Mouse (Mus musculus) cerebellum, postnatal 25 days (tissue): ENCODE measurements at regions not wholly inside any gene's neighbourhood (a gene's known extent, or its start where the extent isn't known, plus 50 kb on each side); places are given as distances from the start of the nearest gene placed in this dataset.
"Not testable (repeated sequence)": the region's sequence is repeated elsewhere in the genome, so short reads cannot be mapped to it uniquely, and the experiment has no call there.

ENCODE experiments used
- DNase-seq, 2 experiments: peaks; one replicate each; pipeline ENCODE4 v3.0.0; 2021; ENCODE audit warnings: mixed read lengths in 2 of 2

DNA sequence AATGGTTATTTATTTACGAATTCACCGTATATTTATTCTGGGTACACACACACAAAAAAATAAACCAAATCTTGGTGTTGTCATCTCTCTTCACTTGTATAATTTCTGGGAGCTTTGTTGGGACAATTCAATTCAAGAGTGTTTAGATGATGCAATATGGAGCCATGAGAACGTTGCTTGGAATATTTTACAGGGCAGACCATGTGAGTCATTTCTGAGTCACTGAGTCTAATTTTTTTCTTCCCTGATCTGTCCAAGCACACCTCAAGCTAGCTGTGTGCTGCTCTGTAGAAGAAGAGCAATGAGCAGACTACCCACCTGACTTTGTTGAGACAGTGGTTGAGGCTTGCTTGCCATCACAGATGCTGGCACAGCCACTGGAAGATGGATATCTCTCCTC is 410.8 kb downstream of the Med10 start:
- no peak for DNase-seq

GRCm38 (mm10) chr13:70213622-70214021 is 411.4 kb downstream of the Med10 start:
- DNase-seq = no peak

DNA sequence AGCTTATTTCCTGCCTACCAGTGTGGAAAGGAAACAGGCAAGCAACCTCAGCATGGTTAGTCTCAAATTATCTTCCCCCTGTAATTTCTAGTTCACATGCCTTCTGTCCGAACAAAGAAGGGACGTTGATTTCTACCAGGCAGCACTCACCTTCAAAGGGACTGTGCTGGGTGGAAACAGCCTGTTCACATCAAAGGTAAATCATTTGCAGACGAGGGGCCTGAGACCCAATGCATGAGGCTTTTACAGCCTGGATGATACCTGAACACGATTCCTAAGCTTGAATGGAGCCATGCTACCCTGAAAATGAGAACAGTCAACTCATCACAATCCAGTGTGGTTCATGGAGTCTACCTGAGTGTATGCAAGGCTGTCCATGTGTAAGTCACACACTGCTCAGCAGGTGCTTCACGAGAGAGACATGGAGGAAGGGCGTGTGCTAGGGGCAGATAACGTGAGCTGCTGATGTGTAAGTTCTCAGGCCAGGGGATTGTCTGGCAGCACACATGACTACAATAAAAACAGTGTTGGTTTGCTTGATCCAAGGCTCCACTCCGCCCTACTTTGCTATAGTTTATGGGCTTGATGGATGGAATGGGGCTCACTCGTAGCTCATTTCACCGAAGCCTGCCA is 411.9 kb downstream of the Med10 start:
- no peak for DNase-seq

GRCm38 (mm10) chr13:70216134-70216533 is 413.9 kb downstream of the Med10 start:
- no peak for DNase-seq

- no peak for DNase-seq
Measured at GRCm38 (mm10) chr13:70217429-70218133, 415.4 kb downstream of the Med10 start.

DNA sequence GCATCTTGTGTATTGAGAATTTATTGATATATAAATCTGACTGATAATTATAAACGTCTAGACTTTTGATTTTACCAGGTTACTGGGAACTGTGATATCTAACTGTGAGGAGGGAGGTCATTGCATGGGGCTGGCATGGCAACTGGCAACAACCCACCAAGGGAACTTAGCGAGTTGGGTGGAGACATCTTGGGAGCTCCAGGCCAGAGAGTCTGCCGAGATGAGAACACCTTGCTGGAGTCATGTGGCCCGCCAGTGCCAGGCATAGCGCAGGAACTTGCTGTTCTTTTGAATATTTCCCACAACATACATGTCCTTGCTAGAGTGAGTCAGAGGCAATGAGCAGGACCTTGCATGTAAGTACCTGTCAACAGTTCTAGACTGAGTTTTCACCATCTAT is 413.9 kb downstream of the Ice1 start:
- DNase-seq = no peak

- no peak for DNase-seq
Measured at GRCm38 (mm10) chr13:70227167-70227566, 410.3 kb downstream of the Ice1 start.

DNA sequence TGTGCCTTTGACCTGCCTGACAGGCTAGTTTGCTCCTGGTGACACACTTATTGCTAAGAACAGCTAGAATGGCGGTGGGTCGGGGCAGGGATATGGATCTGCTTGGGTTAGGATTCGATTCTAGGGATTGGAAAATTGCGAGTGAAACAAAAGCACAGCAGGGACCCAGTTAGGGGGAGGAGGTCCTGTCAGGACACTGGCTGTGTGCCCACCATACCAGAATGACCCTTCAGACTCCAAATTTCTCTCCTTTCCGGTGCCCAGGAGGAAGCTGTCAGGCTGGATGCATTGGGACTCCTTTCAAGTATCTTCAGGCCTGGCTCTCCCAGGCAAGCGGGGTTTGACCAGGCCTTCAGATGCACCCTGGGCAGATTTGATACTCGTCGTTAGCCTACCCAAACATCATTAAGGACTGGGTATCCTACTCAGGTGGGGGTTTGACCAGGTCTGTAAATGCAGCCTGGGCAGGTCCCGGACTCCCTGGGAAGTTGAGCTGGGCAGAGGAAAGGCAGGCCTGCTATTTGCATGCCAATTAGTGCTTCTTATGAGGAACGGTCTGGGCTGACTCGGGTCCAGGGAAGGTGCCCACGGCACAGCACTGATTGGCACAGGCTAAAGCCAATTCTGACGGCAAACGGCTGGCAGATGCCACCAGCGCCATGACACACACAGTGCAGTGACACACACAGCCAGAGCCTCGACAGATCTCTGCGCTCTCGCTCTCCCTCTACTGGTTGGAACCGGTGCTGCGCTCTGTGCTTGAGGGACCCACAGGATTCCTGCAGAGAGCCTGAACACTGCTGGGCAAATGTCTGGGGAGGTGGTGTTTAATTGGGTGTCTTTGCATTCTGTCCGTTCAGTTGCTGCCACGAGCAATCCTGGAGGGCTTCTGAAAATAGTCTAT is 403.3 kb downstream of the Ice1 start:
- peak; percentile 92 to 94 for DNase-seq

DNA sequence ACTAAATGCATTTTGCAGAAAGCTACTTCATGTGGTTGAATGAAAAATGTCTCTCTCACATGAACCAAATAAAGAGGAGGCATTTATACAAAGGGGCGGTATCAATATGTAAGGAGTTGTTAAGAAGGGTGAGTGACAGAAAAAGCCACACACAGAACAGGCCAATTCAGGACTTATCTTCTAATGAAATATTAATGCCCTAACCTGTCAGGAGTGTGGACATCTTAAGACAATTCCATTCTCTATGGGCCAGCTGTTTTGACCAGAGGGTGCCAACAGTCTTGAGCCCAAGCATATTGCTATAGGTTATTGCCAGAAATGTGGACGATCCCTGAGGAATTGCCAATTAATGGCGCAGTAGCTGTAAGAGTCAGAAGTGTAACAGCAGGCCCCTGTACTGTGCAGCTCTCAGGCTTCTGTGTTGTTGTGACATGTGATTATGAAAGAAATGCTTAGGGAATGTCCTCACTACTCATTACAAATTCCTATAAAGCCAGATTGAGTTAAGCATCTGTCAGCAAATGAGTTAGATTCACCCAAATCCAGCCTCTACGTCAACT is 393.8 kb downstream of the Ice1 start:
- no peak for DNase-seq

GRCm38 (mm10) chr13:70260003-70260496 is 377.4 kb downstream of the Ice1 start:
- DNase-seq = no peak

DNA sequence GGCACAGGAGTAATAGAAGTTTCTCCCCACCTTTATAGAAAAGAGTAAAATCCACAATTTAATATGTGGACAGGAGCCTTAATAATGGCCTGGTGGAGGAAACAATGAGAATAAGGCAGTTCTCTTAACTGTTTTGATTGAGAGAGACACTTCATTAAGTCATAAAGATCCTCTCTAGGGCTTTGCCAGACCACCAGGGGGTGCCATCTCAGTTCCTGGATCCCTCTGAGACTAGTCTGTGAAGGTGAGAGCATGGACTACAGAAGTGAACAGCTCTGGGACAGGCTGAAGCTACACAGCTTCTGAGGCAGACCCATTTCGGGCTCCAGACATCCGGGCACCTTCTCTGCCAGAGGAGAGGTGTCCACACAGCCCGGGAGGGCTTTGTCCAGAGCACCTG is 373.8 kb downstream of the Ice1 start:
- DNase-seq = no peak

GRCm38 (mm10) chr13:70276884-70277378 is 360.5 kb downstream of the Ice1 start:
- not testable (repeated sequence) for DNase-seq

- no peak for DNase-seq
Measured at GRCm38 (mm10) chr13:70277667-70278591, 359.5 kb downstream of the Ice1 start.

DNA sequence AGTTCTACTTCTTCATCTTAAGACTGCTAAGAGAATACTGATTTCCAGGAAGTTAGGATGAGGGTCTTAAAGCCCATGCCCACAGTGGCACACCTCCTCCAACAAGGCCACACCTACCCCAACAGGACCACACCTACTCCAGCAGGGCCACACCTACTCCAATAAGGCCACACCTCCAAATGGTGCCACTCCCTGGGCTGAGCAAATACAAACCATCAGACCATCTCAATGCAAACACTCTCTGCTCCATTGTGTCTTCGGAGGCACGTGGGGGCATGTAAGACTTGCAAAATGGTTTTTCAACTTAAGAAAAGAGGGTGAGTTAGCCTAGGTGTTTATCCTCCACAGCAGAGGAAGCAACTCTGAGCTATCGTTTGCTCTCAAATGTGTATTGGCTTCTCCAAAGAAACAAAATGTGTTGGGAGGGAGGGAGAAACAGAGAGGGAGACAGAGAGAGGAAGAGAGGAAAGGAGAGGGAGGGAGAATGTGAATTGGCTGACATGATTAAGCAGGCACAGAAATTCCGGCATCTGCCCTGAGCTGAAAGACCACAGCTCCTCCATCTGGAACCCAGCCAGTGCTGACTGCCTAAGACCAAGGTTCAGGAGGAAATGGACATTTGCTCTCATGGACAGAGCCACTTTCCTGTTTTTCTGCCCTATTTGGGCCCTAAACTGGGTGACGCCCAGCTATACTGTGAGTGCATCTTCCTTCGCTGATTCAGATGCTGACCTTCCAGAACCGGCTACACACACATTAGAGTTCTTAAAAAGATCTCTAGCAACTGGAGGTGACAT is 356.2 kb downstream of the Ice1 start:
- no peak for DNase-seq

- no peak for DNase-seq
Measured at GRCm38 (mm10) chr13:70282731-70283130, 354.7 kb downstream of the Ice1 start.

DNA sequence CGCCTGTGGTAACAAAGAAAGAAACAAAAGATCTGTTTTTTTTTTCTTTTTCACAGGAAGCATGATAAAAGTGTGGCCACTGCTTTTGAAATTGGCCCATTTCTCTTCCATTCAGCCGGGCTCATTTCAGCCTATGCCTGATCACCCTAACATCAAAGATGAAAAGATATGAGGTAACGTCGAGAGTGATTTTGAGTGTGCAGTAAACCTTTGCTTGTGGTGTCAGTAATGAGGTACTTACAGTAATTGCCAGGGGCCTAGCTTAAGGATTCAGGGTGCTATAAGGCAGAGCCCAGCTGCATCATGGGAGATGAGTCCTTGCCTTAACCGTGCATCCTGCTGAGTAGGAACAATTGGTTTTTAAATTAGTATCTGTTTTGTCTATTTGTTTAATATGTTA is 354.2 kb downstream of the Ice1 start:
- DNase-seq = no peak

- DNase-seq = no peak
Measured at GRCm38 (mm10) chr13:70292713-70293112, 344.7 kb downstream of the Ice1 start.

DNA sequence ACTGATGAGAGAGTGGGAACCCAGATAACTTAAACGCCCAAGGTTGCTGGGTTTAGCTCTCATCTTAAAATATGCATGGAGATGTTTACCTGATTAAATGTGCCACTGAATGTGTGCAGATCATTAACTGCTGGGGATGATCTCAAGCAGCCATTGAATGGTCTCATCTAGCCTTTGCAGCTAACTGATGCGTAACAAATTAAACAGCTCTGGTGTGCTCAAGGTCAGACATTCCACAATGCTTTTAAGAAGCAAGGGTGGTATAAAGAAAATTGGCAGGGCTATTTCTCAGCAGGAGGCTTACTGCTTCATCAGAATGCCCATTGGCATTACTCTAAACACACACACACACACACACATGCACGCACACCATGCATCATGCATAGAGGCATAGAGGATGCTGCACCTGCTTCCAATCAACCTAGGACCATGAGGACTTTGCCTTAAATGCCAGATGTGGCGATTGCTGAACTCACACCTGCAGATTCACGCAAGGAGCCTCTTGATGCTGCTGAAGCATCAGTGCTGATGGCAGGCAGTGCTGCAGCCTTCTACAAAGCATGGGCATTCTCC is 333.4 kb downstream of the Ice1 start:
- no peak for DNase-seq

- no peak for DNase-seq
Measured at GRCm38 (mm10) chr13:70310516-70310915, 326.9 kb downstream of the Ice1 start.

DNA sequence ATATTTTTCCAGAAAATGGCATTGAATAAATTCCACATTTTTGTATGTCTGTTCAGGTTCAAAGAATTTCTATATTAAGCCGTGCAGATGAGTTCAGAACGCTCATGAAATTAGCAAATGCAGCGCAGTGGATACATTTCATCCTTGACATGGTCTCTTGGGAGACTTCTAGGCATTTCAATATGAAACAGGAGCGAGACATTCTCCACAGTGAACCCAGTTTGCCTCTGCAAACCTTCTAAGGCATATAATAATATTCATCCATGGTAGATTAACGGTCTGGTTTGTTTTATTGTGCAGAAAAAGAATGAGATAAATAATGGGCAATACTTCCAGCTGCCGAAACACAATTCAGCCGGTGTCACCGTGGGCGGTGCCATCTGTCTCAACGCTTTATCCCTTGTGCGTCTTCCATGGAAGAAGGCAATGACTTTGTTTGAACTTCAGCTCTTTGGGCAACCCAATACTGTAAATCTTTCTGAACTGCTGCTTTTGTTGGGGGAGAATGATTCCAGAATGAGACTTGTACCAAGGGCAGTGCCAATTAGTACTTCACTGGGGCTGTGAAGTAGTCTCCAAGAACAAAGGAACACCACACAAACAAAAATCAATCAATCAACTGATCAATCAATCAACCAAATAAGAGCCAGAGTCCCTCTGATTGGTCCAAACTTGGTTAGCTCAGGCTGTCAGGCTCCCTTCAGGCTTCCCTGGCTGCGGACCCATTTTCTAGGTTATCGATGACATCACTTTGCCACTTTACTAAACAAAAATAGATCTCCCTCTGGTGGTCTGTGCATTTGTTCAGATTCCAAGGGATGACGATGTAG is 326.0 kb downstream of the Ice1 start:
- DNase-seq = no peak
